Mouse (Mus musculus): ENCODE data around the gene Mfsd14a.

- TF ChIP-seq CTCF (IDR thresholded peaks at IDR 0.05; ENCODE audit: control insufficient read depth, insufficient read depth, insufficient read length) (no peak), CEBPB (IDR thresholded peaks at IDR 0.05; ENCODE audit: low read depth) (no peak), USF1 (IDR thresholded peaks at IDR 0.05; ENCODE audit: low read depth) (no peak), MYOG (IDR thresholded peaks at IDR 0.05; ENCODE audit: control insufficient read depth, extremely low read depth, insufficient read length) (no peak), MAX (IDR thresholded peaks at IDR 0.05) (no peak), FOSL1 (IDR thresholded peaks at IDR 0.05; ENCODE audit: insufficient read depth, low read length, poor library complexity, severe bottlenecking) (no peak)
Observed at GRCm38 (mm10) chr3:116710941-116711340, 48.5 kb upstream of the Mfsd14a start.
